In the genomic region with DNA sequence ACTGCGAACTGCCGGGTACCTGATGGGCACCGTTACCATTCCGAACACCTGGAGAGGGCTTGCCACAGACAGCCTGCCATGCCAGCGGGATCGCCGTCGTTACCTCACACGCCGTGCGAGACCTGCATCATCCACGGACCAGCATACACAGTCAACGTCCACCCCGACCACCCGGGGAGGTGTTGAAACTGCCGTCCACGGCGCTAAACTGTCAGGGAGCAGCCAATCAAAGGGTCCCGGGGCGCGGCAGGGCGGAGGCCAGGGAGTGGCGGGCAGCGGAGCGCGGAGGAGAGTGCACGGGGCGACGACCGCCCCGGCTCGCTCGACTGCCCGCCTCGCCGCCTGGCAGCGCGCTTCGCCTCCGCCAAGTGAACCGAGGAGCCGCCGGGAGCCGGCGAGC, we compare ENCODE assay signal across 8 mouse cellular contexts. TPM values are rescaled to one million over a fixed set of nuclear protein-coding genes. Genes with fewer than 3 reads are reported as not detected.
DNase-seq lines count a peak whose midpoint lies in the region; ATAC-seq and TF ChIP-seq lines count a peak whose summit lies in the region.

No protein-coding gene starts in this region.

- peak; percentile 59 for ATAC-seq in forebrain, postnatal 0 days
- peak; percentile 64 for ATAC-seq in megakaryocyte, adult 5-6 weeks (ENCODE audit: poor library complexity, severe bottlenecking)

- peak overlapping the region; percentile 90 for H3K4me3 ChIP-seq in cerebellum, adult 2 months (replicated peaks; ENCODE audit: insufficient read depth, low read depth, low read length)
- peak overlapping the region; percentile 96 for H3K4me3 ChIP-seq in forebrain, postnatal 0 days (ENCODE audit: low read depth, low read length)
- peak overlapping the region; percentile 92 for H3K4me3 ChIP-seq in left cerebral cortex, adult 2 months

- peak overlapping the region; percentile 87 for H3K4me2 ChIP-seq in forebrain, postnatal 0 days (ENCODE audit: low read depth)

- DNase-seq in Muller cell, postnatal 12 days (ENCODE audit: inconsistent ontology term): peak; percentile 81
- peak; percentile 75 to 78 for DNase-seq in cerebellum, adult 2 months
- DNase-seq in forebrain, postnatal 0 days: peak; percentile 41
- DNase-seq in heart, postnatal 4 days: peak; percentile 74
- DNase-seq in left cerebral cortex, adult 2 months (ENCODE audit: extremely low spot score in 1 of 2, low spot score in 2 of 2): peak; percentile 45 to 52
- DNase-seq in right cerebral cortex, adult 2 months (ENCODE audit: low spot score in 2 of 2): peak; percentile 28 to 48
- DNase-seq in urinary bladder, postnatal 25 days (ENCODE audit: low spot score): peak; percentile 36

- H3K9me3 ChIP-seq in forebrain, postnatal 0 days (ENCODE audit: low read length): no peaks in the 10 kb centered on the region

- WGBS in cerebellum, adult 2 months: under 1% methylated on average over 45 of the region's 45 CpGs
- under 1% methylated on average over 39 of the region's 45 CpGs for WGBS in forebrain, postnatal 0 days

- H3K9ac ChIP-seq in forebrain, postnatal 0 days: peak overlapping the region; percentile 83

- 0 out of 2 replicates have a peak, but pooled peaks have one; percentile 12 for TF ChIP-seq POLR2A in cerebellum, adult 2 months (IDR thresholded peaks at IDR 0.05; ENCODE audit: borderline replicate concordance, insufficient read depth, low read length)

- H3K36me3 ChIP-seq in forebrain, postnatal 0 days (ENCODE audit: insufficient read depth): no peaks in the 10 kb centered on the region

- no peak for TF ChIP-seq CTCF in cerebellum, adult 2 months (IDR thresholded peaks at IDR 0.05; ENCODE audit: borderline replicate concordance, insufficient read depth, low read depth, low read length)
- no peak for TF ChIP-seq CTCF in forebrain, postnatal 0 days (IDR thresholded peaks at IDR 0.05; ENCODE audit: low read depth)
- no peak for TF ChIP-seq CTCF in left cerebral cortex, adult 2 months (IDR thresholded peaks at IDR 0.05)

- peak overlapping the region; percentile 78 for H3K27ac ChIP-seq in cerebellum, adult 2 months (ENCODE audit: insufficient read depth, low read length)
- H3K27ac ChIP-seq in forebrain, postnatal 0 days (ENCODE audit: low read depth, low read length): peak overlapping the region; percentile 78
- H3K27ac ChIP-seq in left cerebral cortex, adult 2 months: peak overlapping the region; percentile 89

- H3K4me1 ChIP-seq in cerebellum, adult 2 months (ENCODE audit: control insufficient read depth, insufficient read depth, low read length): peaks cover 16% of the 10 kb centered on the region; the same call in 1 of the 2 replicates
- H3K4me1 ChIP-seq in forebrain, postnatal 0 days (ENCODE audit: insufficient read depth): peaks cover 11% of the 10 kb centered on the region; the same call in 1 of the 2 replicates

- intact Hi-C loops in left cerebral cortex, adult 2 months (cut with DNase I): loop anchor here (1.0 kb wide), 1 partner anchor 29 kb away; a partner anchor contains a TSS

- H3K27me3 ChIP-seq in cerebellum, adult 2 months (ENCODE audit: control insufficient read depth, insufficient read depth, low read length): no peaks in the 10 kb centered on the region
- H3K27me3 ChIP-seq in forebrain, postnatal 0 days (ENCODE audit: insufficient read depth, low read length): no peaks in the 10 kb centered on the region

RNA-seq across cellular contexts. Expression of a gene that starts 28.4 kb away (rescaled TPM):
- 103 and 114 TPM in 2 replicates for polyA plus RNA-seq in cerebellum, adult 2 months (2012; rRNA removed)
- total RNA-seq in forebrain, postnatal 0 days (2014; rRNA removed): 136 and 160 TPM in 2 replicates
- polyA plus RNA-seq in forebrain, postnatal 0 days (2015; fragmentation: Nextera tagmentation; extraction: Ambion mirVana): 60.7 and 65.1 TPM in 2 replicates
- 10 to 100 TPM; 38.2 to 38.7 TPM for total RNA-seq in heart, postnatal 4 days (2021)
- 100 to 1,000 TPM; 352 to 357 TPM for total RNA-seq in left cerebral cortex, adult 2 months (2021)
- total RNA-seq in megakaryocyte, adult 5-6 weeks (2015): 64.5 and 71.4 TPM in 2 replicates
- 73.0 and 106 TPM in 2 replicates for total RNA-seq in megakaryocyte, adult 5-6 weeks (2017)

RNA-seq across cellular contexts. Expression of a gene that starts 28.4 kb away (rescaled TPM):
- polyA plus RNA-seq in cerebellum, adult 2 months (2012; rRNA removed): 76.9 and 91.6 TPM in 2 replicates
- total RNA-seq in forebrain, postnatal 0 days (2014; rRNA removed): 50.4 and 67.8 TPM in 2 replicates
- 116 and 132 TPM in 2 replicates for polyA plus RNA-seq in forebrain, postnatal 0 days (2015; fragmentation: Nextera tagmentation; extraction: Ambion mirVana)
- 10 to 100 TPM; 81.9 to 98.9 TPM for total RNA-seq in heart, postnatal 4 days (2021)
- 10 to 100 TPM; 95.1 to 98.1 TPM for total RNA-seq in left cerebral cortex, adult 2 months (2021)
- total RNA-seq in megakaryocyte, adult 5-6 weeks (2015): 76.1 and 76.4 TPM in 2 replicates
- 30.4 and 53.1 TPM in 2 replicates for total RNA-seq in megakaryocyte, adult 5-6 weeks (2017)

Comparison
In these comparisons a context has a peak if more than half of its experiments do, and no peak if none do; other contexts are left out.
1. Peak in every context shown above with its lines: DNase-seq, ATAC-seq, H3K4me3 ChIP-seq and H3K27ac ChIP-seq.